Mouse (Mus musculus): ENCODE measurements around the gene Slfn9. TPM values are rescaled to one million over a fixed set of nuclear protein-coding genes. Genes with fewer than 3 reads are reported as not detected.
"Not testable (repeated sequence)": the region's sequence is repeated elsewhere in the genome, so short reads cannot be mapped to it uniquely, and the experiment has no call there.

The Slfn9 gene
- polyA plus RNA-seq, 1 experiment from 2014 or later: 27.0 TPM

DNA sequence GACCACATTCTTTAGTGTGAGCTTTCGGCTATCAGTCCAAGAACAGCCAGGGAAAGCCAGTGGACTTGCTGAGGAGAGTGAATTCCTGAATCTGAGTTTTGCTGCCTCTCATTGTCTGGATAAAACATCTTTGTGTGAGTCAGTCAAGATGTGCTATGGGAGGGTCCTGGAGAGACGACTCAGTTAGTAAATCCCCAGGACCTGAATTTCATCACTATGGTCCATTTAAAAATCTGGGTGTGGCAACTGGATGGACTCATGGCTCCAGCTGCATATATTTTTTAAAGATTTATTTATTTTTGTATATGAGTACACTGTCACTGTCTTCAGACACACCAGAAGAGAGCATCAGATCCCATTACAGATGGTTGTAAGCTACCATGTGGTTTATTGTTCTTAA is 46.0 kb downstream of the Slfn9 start:
- H3K79me2 ChIP-seq (ENCODE audit: inconsistent target): no peaks in the 10 kb centered on the region
- 92% methylated on average over 2 of the region's 2 CpGs for WGBS (ENCODE audit: missing documents)
- H3K4me3 ChIP-seq (ENCODE audit: inconsistent target): no peak overlapping the region

DNA sequence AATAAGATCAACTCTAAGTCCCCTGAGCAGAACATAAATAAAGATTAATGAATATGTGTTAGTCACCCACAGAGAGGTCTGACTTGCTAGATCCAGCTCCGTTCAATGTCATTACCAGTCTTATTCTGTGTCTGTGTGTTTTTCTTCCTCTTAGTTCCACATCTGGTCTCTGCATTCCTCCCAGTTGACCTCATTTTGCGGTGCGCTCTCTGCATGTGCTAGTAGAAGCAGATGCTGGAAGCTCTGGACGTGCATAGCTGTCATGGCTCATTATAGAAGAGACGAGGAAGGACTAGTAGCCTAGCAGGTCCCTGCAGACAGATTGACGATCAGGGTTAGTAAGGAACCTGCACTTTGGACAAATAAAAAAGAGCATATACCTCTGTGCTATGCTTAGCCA is 48.3 kb downstream of the Slfn9 start:
- 82% methylated on average over 6 of the region's 6 CpGs for WGBS (ENCODE audit: missing documents)
- H3K27ac ChIP-seq: no peak overlapping the region
- no peaks in the 10 kb centered on the region for H3K36me3 ChIP-seq (ENCODE audit: inconsistent target)
- no peaks in the 10 kb centered on the region for H3K79me2 ChIP-seq (ENCODE audit: inconsistent target)
- H3K4me3 ChIP-seq (ENCODE audit: inconsistent target): no peak overlapping the region

More for the DNA sequence above, 46.0 kb downstream of the Slfn9 start:
- no peaks in the 10 kb centered on the region for H3K36me3 ChIP-seq (ENCODE audit: inconsistent target)
- no peak overlapping the region for H3K27ac ChIP-seq

DNA sequence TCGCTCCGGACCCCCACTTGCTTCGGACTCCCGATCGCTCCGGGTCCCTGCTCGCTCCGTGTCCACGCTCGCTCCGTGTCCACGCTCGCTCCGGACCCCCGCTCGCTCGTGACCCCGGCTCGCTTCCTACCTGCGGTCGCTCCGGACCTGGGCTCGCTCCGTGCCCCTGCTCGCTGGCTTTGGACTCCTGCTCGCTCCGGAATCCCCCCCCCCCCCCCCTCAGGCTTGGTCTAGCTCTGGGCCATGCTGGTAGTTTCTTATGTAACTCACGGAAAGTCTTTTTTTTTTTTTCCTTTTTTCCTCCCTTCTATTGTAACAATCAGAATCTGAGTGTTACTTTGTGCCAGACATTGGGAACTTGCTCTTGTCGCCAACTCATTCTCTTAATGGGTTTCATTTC is 58.4 kb downstream of the Slfn9 start:
- Histone ChIP-seq H3K79me2 (ENCODE audit: inconsistent target) (no peaks in the 10 kb centered on the region), H3K36me3 (ENCODE audit: inconsistent target) (no peaks in the 10 kb centered on the region), H3K27ac (no peak overlapping the region), H3K4me3 (ENCODE audit: inconsistent target) (no peak overlapping the region)
- 6% methylated on average over 16 of the region's 29 CpGs for WGBS (ENCODE audit: missing documents)

DNA sequence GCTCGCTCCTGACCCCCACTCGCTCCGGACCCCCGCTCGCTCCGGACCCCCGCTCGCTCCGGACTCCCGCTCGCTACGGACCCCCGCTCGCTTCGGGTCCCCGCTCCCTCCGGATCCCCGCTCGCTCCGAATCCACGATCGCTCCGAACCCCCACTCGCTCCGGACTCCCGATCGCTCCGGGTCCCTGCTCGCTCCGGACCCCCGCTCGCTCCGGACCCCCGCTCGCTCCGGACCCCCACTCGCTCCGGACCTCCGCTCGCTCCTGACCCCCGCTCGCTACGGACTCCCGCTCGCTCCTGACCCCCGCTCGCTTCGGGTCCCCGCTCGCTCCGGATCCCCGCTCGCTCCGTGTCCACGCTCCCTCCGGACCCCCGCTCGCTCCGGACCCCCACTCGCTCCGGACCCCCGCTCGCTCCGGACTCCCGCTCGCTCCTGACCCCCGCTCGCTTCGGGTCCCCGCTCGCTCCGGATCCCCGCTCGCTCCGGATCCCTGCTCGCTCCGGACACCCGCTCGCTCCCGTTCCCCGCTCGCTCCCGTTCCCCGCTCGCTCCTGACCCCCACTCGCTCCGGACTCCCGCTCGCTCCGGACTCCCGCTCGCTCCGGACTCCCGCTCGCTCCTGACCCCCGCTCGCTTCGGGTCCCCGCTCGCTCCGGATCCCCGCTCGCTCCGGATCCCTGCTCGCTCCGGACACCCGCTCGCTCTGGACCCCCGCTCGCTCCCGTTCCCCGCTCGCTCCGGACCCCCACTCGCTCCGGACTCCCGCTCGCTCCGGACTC is 59.8 kb downstream of the Slfn9 start:
- not testable (repeated sequence) for H3K79me2 ChIP-seq (ENCODE audit: inconsistent target); H3K4me3 ChIP-seq (ENCODE audit: inconsistent target); H3K36me3 ChIP-seq (ENCODE audit: inconsistent target); H3K27ac ChIP-seq
- WGBS (ENCODE audit: missing documents): 2% methylated on average over 24 of the region's 119 CpGs

DNA sequence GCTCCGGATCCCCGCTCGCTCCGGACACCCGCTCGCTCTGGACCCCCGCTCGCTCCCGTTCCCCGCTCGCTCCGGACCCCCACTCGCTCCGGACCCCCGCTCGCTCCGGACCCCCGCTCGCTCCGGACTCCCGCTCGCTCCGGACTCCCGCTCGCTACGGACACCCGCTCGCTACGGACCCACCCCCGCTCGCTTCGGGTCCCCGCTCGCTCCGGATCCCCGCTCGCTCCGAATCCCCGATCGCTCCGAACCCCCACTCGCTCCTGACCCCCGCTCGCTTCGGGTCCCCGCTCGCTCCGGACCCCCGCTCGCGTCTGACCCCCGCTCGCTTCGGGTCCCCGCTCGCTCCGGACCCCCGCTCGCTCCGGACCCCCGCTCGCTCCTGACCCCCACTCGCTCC is 60.5 kb downstream of the Slfn9 start:
- H3K27ac ChIP-seq; H3K4me3 ChIP-seq (ENCODE audit: inconsistent target); H3K36me3 ChIP-seq (ENCODE audit: inconsistent target); H3K79me2 ChIP-seq (ENCODE audit: inconsistent target): not testable (repeated sequence)
- WGBS (ENCODE audit: missing documents): 5% methylated on average over 31 of the region's 63 CpGs

DNA sequence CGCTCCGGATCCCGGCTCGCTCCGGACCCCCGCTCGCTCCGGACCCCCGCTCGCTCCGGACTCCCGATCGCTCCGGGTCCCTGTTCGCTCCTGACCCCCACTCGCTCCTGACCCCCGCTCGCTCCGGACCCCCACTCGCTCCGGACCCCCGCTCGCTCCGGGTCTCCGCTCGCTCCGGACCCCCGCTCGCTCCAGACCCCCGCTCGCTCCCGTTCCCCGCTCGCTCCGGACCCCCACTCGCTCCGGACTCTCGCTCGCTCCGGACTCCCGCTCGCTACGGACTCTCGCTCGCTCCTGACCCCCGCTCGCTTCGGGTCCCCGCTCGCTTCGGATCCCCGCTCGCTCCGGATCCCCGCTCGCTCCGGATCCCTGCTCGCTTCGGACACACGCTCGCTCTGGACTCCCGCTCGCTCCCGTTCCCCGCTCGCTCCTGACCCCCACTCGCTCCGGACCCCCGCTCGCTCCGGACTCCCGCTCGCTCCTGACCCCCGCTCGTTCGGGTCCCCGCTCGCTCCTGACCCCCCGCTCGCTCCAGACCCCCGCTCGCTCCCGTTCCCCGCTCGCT is 61.2 kb downstream of the Slfn9 start:
- H3K27ac ChIP-seq; H3K79me2 ChIP-seq (ENCODE audit: inconsistent target); H3K36me3 ChIP-seq (ENCODE audit: inconsistent target); H3K4me3 ChIP-seq (ENCODE audit: inconsistent target): not testable (repeated sequence)
- WGBS (ENCODE audit: missing documents): 15% methylated on average over 39 of the region's 85 CpGs

DNA sequence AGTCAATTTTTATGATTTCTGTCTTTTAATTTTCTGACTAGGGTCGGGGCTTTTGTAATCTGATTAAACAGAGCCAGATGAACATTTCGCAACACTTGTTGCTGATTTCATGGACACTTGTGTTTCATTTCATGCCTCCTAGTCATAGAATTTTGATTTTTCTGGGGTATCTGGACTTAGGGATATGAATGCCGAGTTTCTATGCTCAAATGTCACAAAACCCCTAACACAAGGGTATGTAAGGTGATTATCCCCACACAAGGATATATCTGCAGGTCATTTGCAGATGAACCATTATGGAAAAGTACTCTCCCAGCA is 62.0 kb downstream of the Slfn9 start:
- WGBS (ENCODE audit: missing documents): 32% methylated on average over 3 of the region's 3 CpGs

DNA sequence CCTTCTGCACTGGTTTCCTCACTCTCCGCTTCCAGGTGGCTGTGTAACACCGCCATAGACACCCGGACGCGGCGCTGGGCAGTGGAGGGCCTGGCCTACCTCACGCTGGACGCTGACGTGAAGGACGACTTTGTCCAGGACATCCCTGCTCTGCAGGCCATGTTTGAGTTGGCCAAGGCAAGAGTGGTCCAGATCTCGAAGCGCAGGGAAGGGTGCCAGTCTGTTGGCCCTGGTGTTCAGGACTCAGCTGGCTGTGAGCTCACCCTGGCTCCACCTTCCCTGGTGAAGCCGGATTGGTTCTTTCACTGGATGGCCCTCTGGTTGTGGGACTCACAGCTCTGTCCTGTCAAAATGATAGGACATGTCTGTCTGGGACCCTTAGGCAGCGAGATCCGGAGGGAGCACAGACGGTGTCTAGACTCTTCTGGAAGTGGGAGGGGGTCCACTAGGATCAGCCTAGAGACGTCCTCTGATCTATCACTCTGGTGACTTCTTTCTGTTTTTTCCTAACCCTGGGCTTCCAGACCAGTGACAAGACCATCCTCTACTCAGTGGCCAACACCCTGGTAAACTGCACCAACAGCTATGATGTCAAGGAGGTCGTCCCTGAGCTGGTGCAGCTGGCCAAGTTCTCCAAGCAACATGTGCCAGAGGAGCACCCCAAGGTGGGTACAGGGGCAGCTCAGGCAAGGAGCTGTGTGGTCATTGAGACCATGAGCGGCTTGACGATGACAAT is 62.6 kb downstream of the Slfn9 start:
- Histone ChIP-seq H3K36me3 (ENCODE audit: inconsistent target) (no peaks in the 10 kb centered on the region), H3K27ac (no peak overlapping the region), H3K79me2 (ENCODE audit: inconsistent target) (no peaks in the 10 kb centered on the region), H3K4me3 (ENCODE audit: inconsistent target) (no peak overlapping the region)
- WGBS (ENCODE audit: missing documents): 81% methylated on average over 20 of the region's 20 CpGs

More for the DNA sequence above, 62.0 kb downstream of the Slfn9 start:
- H3K36me3 ChIP-seq (ENCODE audit: inconsistent target): no peaks in the 10 kb centered on the region
- H3K27ac ChIP-seq: no peak overlapping the region
- no peaks in the 10 kb centered on the region for H3K79me2 ChIP-seq (ENCODE audit: inconsistent target)
- H3K4me3 ChIP-seq (ENCODE audit: inconsistent target): no peak overlapping the region

Other genes with a start within 250 kb of the Slfn9 start
- gene Cct6b, start 227.5 kb downstream of the Slfn9 start, polyA plus RNA-seq (2018): 0.10 to 0.12 TPM in 2 of 3 replicates, not detected in the other
- gene Zfp830, start 227.5 kb downstream of the Slfn9 start, polyA plus RNA-seq (2018): 17.4 to 31.8 TPM (median 19.8 TPM) in 3 replicates
- gene Lig3, start 210.7 kb downstream of the Slfn9 start, polyA plus RNA-seq (2018): 8.5 to 10.4 TPM (median 9.2 TPM) in 3 replicates
- gene Rffl, start 120.6 kb downstream of the Slfn9 start, polyA plus RNA-seq (2018): 3.1 to 7.7 TPM (median 5.0 TPM) in 3 replicates
- 6.3 to 8.1 TPM (median 7.7 TPM) in 3 replicates for gene Rad51d, start 101.2 kb downstream of the Slfn9 start, polyA plus RNA-seq (2018)
- not detected in 3 replicates for gene Fndc8, start 99.7 kb downstream of the Slfn9 start, polyA plus RNA-seq (2018)
- gene Nle1, start 83.4 kb downstream of the Slfn9 start, polyA plus RNA-seq (2018): 3.3 to 10.8 TPM (median 3.7 TPM) in 3 replicates
- gene Unc45b, start 81.3 kb downstream of the Slfn9 start, polyA plus RNA-seq (2018): 0.06 TPM in 1 of 3 replicates, not detected in the others
- gene Slfn5, start 40.5 kb downstream of the Slfn9 start, polyA plus RNA-seq (2018): 138 to 296 TPM (median 191 TPM) in 3 replicates
- 43.7 to 104 TPM (median 83.5 TPM) in 3 replicates for gene Slfn8, start 29.0 kb upstream of the Slfn9 start, polyA plus RNA-seq (2018)
- gene Slfn2, start 73.3 kb upstream of the Slfn9 start, polyA plus RNA-seq (2018): 335 to 670 TPM (median 455 TPM) in 3 replicates
- 3.5 to 9.8 TPM (median 4.5 TPM) in 3 replicates for gene Slfn1, start 125.0 kb upstream of the Slfn9 start, polyA plus RNA-seq (2018)
- gene Slfn4, start 183.4 kb upstream of the Slfn9 start, polyA plus RNA-seq (2018): 0.49 to 3.3 TPM (median 3.0 TPM) in 3 replicates
- gene Slfn3, start 199.5 kb upstream of the Slfn9 start, polyA plus RNA-seq (2018): 8.3 to 25.1 TPM (median 22.1 TPM) in 3 replicates

Measured in macrophage (primary cell).